Comparison of ENCODE assay signal across 16 mouse cellular contexts in the genomic region with DNA sequence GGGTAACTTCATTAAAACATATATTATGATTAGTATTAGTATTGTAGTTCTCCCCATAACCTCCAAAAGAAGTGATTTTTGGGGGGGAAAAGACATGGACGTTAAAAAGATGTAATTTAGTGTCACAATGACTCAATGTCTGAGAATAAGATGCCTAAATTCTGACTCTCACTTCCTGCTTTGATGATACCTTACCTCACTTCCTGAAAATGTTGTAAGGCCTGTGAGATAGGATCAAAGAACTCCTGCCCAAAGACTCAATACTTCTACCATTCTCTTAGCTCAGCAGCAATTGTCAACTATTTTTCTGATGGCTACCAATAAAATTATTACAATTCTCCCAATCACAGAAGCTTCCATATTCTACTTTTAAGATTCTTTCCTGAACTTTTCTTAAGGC. TPM values are rescaled to one million over a fixed set of nuclear protein-coding genes. Genes with fewer than 3 reads are reported as not detected.
DNase-seq lines count a peak whose midpoint lies in the region; ATAC-seq and TF ChIP-seq lines count a peak whose summit lies in the region.
"Had no signal": no experiment of that assay in that cellular context is flagged by ENCODE, and none has a peak within 500 bp of the region (broad histone marks: within the 10 kb centered on the region; RNA-seq: fewer than 3 reads in every experiment).

No protein-coding gene starts in this region.

- TF ChIP-seq CTCF in testis, adult 2 months (IDR thresholded peaks at IDR 0.05; ENCODE audit: control insufficient read depth, insufficient read depth, insufficient replicate concordance, low read depth, low read length): no peak

- no peak for TF ChIP-seq POLR2A in testis, adult 2 months (IDR thresholded peaks at IDR 0.05; ENCODE audit: control insufficient read depth, low read depth, low read length)

- H3K36me3 ChIP-seq in heart, embryonic 14.5 days (ENCODE audit: control insufficient read depth, insufficient read depth, low read length): peaks cover 21% of the 10 kb centered on the region
- H3K36me3 ChIP-seq in testis, adult 2 months (ENCODE audit: control insufficient read depth, insufficient read depth, low read length): no peaks in the 10 kb centered on the region
- peaks cover 5% of the 10 kb centered on the region; the same call in 1 of the 2 replicates for H3K36me3 ChIP-seq in splenic B cell, adult 2 months (ENCODE audit: control insufficient read depth, insufficient read depth, low read length, poor library complexity, severe bottlenecking)
- H3K36me3 ChIP-seq in liver, embryonic 12.5 days: 0 out of 2 replicates have a peak, but pooled peaks cover 6% of the 10 kb centered on the region
- H3K36me3 ChIP-seq: embryonic facial prominence, embryonic 13.5 days; limb, embryonic 13.5 days had no signal

- H3K4me2 ChIP-seq in heart, embryonic 14.5 days (ENCODE audit: low read length): peak overlapping the region; percentile 91; the same call in 1 of the 2 replicates
- H3K4me2 ChIP-seq in liver, embryonic 12.5 days: no peak overlapping the region

- intact Hi-C loops in heart, postnatal 25 days (cut with DNase I): loop anchor here (10.0 kb wide), 1 partner anchor 58 kb away; no protein-coding TSS in a partner anchor

- no peaks in the 10 kb centered on the region for H3K9me3 ChIP-seq in heart, embryonic 14.5 days (ENCODE audit: control insufficient read depth, low read length)
- no peaks in the 10 kb centered on the region for H3K9me3 ChIP-seq in liver, embryonic 12.5 days (replicated peaks)
- H3K9me3 ChIP-seq: embryonic facial prominence, embryonic 13.5 days; kidney, embryonic 15.5 days; limb, embryonic 13.5 days; stomach, embryonic 15.5 days had no signal

- H3K27me3 ChIP-seq in heart, embryonic 14.5 days (ENCODE audit: control insufficient read depth, insufficient read depth, low read length): no peaks in the 10 kb centered on the region
- no peaks in the 10 kb centered on the region for H3K27me3 ChIP-seq in testis, adult 2 months (ENCODE audit: control insufficient read depth, insufficient read depth, low read length)
- no peaks in the 10 kb centered on the region for H3K27me3 ChIP-seq in splenic B cell, adult 2 months (ENCODE audit: control insufficient read depth, insufficient read depth, low read length, poor library complexity, severe bottlenecking)
- no peaks in the 10 kb centered on the region for H3K27me3 ChIP-seq in liver, embryonic 12.5 days (replicated peaks)
- H3K27me3 ChIP-seq: embryonic facial prominence, embryonic 13.5 days; kidney, embryonic 15.5 days; stomach, embryonic 15.5 days had no signal

- no peak for DNase-seq in heart, postnatal 25 days (ENCODE audit: low spot score)
- DNase-seq in testis, postnatal 14 days (ENCODE audit: low spot score): no peak
- peak; percentile 66 for DNase-seq in splenic B cell, adult 2 months (ENCODE audit: low read depth, low spot score)
- no peak for DNase-seq in cerebellum, adult 9-11 months
- DNase-seq: B cell, adult 2 months; cerebellum, adult 11 months; heart, postnatal 10 days had no signal

- no peak overlapping the region for H3K27ac ChIP-seq in heart, embryonic 14.5 days (replicated peaks in 1 of 2; ENCODE audit: control insufficient read depth in 1 of 2, insufficient read depth in 1 of 2, low read depth in 2 of 2, low read length in 2 of 2)
- no peak overlapping the region for H3K27ac ChIP-seq in testis, adult 2 months (ENCODE audit: control insufficient read depth, insufficient read depth, low read depth, low read length)
- H3K27ac ChIP-seq in liver, embryonic 12.5 days: no peak overlapping the region
- H3K27ac ChIP-seq: embryonic facial prominence, embryonic 13.5 days; kidney, embryonic 15.5 days; limb, embryonic 13.5 days; stomach, embryonic 15.5 days had no signal

- H3K9ac ChIP-seq in heart, embryonic 14.5 days (ENCODE audit: low read length): no peak overlapping the region
- H3K9ac ChIP-seq in liver, embryonic 12.5 days: no peak overlapping the region
- H3K9ac ChIP-seq: embryonic facial prominence, embryonic 13.5 days; kidney, embryonic 15.5 days; limb, embryonic 13.5 days; stomach, embryonic 15.5 days had no signal

- no peak for ATAC-seq in heart, embryonic 14.5 days (ENCODE audit: insufficient number of reproducible peaks, insufficient read depth, low FRiP score, low read depth)
- peak; percentile 38 for ATAC-seq in granulocyte monocyte progenitor cell, adult 5-6 weeks (replicated peaks; ENCODE audit: poor library complexity, severe bottlenecking)
- no peak for ATAC-seq in liver, embryonic 12.5 days
- ATAC-seq: hindbrain, embryonic 16.5 days had no signal

- H3K4me1 ChIP-seq in heart, embryonic 14.5 days (ENCODE audit: control insufficient read depth in 2 of 2, insufficient read depth in 2 of 2, low read length in 2 of 2): 0 out of 4 replicates have a peak, but pooled peaks cover 2 to 3% of the 10 kb centered on the region in 2 experiments
- no peaks in the 10 kb centered on the region; the same call in none of the 2 replicates for H3K4me1 ChIP-seq in testis, adult 2 months (ENCODE audit: control insufficient read depth, insufficient read depth, low read length)
- peaks cover 25% of the 10 kb centered on the region for H3K4me1 ChIP-seq in liver, embryonic 12.5 days
- H3K4me1 ChIP-seq: stomach, embryonic 15.5 days had no signal

- WGBS in heart, embryonic 14.5 days: 58% methylated on average over 1 of the region's 1 CpGs
- 17% methylated on average over 1 of the region's 1 CpGs for WGBS in liver, embryonic 12.5 days (ENCODE audit: insufficient replicate concordance)

- no peak overlapping the region for H3K4me3 ChIP-seq in heart, embryonic 14.5 days (ENCODE audit: control insufficient read depth in 1 of 2, insufficient read depth in 1 of 2, low read depth in 1 of 2, low read length in 2 of 2)
- H3K4me3 ChIP-seq in testis, adult 2 months (ENCODE audit: control insufficient read depth, low read depth, low read length): peak overlapping the region; percentile 16; the same call in 1 of the 2 replicates
- H3K4me3 ChIP-seq in liver, embryonic 12.5 days: no peak overlapping the region
- H3K4me3 ChIP-seq: embryonic facial prominence, embryonic 13.5 days had no signal

RNA-seq across cellular contexts. Expression of gene Nabp1, which starts 1.8 kb away (rescaled TPM):
- 19.8 and 22.4 TPM in 2 replicates for polyA plus RNA-seq in heart, embryonic 14.5 days (2014; fragmentation: Nextera tagmentation; extraction: Ambion mirVana)
- total RNA-seq in heart, postnatal 25 days (2021): 10 to 100 TPM; 33.6 to 37.4 TPM
- 143 and 161 TPM in 2 replicates for polyA plus RNA-seq in testis, adult 2 months (2012; rRNA removed)
- total RNA-seq in granulocyte monocyte progenitor cell, adult 5-6 weeks (2014; fragmentation: Nextera tagmentation): 7.0 and 11.7 TPM in 2 replicates
- 14.7 and 29.9 TPM in 2 replicates for total RNA-seq in granulocyte monocyte progenitor cell, adult 5-6 weeks (2017)
- 5.3 and 6.8 TPM in 2 replicates for polyA plus RNA-seq in liver, embryonic 12.5 days (2016; fragmentation: Nextera tagmentation; extraction: Ambion mirVana)
